Comparison of ENCODE assay signal across 25 mouse cellular contexts in genomic region chr13:112348896-112349484, GRCm38 (mm10).
DNase-seq lines count a peak whose midpoint lies in the region; ATAC-seq and TF ChIP-seq lines count a peak whose summit lies in the region.
"Had no signal": no experiment of that assay in that cellular context is flagged by ENCODE, and none has a peak within 500 bp of the region (broad histone marks: within the 10 kb centered on the region; RNA-seq: fewer than 3 reads in every experiment).

No protein-coding gene starts in this region.

- 83% methylated on average over 14 of the region's 14 CpGs for WGBS in heart, adult 2 months
- WGBS in spleen, adult 2 months: 83% methylated on average over 14 of the region's 14 CpGs
- WGBS in liver, embryonic 12.5 days (ENCODE audit: insufficient replicate concordance): 77% methylated on average over 14 of the region's 14 CpGs

- intact Hi-C loops in heart, adult 2 months (cut with DNase I): no loop called here

- no peaks in the 10 kb centered on the region for H3K9me3 ChIP-seq in liver, embryonic 12.5 days (replicated peaks)
- H3K9me3 ChIP-seq: embryonic facial prominence, embryonic 13.5 days; heart, embryonic 12.5 days; hindbrain, embryonic 15.5 days had no signal

- no peaks in the 10 kb centered on the region for H3K79me2 ChIP-seq in heart, adult 2 months (replicated peaks; ENCODE audit: control insufficient read depth, insufficient read depth, low read length)

- H3K27me3 ChIP-seq in heart, adult 2 months (ENCODE audit: control insufficient read depth, insufficient read depth, low read length): no peaks in the 10 kb centered on the region
- H3K27me3 ChIP-seq in spleen, adult 2 months (ENCODE audit: control insufficient read depth, insufficient read depth, low read length): no peaks in the 10 kb centered on the region
- no peaks in the 10 kb centered on the region for H3K27me3 ChIP-seq in liver, embryonic 12.5 days (replicated peaks)
- H3K27me3 ChIP-seq: embryonic facial prominence, embryonic 13.5 days; heart, embryonic 12.5 days; hindbrain, embryonic 15.5 days; neural tube, embryonic 15.5 days had no signal

- no peak for ATAC-seq in liver, embryonic 12.5 days
- ATAC-seq: forebrain, embryonic 16.5 days; inflammation-experienced regulatory T-cells, adult 6 months had no signal

- 0 out of 2 replicates have a peak, but pooled peaks cover 2% of the 10 kb centered on the region for H3K36me3 ChIP-seq in heart, adult 2 months (ENCODE audit: control insufficient read depth, insufficient read depth, low read length)
- no peaks in the 10 kb centered on the region for H3K36me3 ChIP-seq in spleen, adult 2 months (ENCODE audit: control insufficient read depth, insufficient read depth, low read length)
- H3K36me3 ChIP-seq in liver, embryonic 12.5 days: no peaks in the 10 kb centered on the region
- H3K36me3 ChIP-seq: forebrain, embryonic 10.5 days; heart, embryonic 12.5 days had no signal

- TF ChIP-seq CTCF in heart, adult 2 months (IDR thresholded peaks at IDR 0.05): no peak
- TF ChIP-seq CTCF in spleen, adult 2 months (IDR thresholded peaks at IDR 0.05; ENCODE audit: extremely low read depth, insufficient read depth, insufficient read length, insufficient replicate concordance): no peak

- peak overlapping the region; percentile 10 for H3K27ac ChIP-seq in heart, adult 2 months
- H3K27ac ChIP-seq in spleen, adult 2 months (ENCODE audit: insufficient read depth, low read length): peak overlapping the region; percentile 33; the same call in 1 of the 2 replicates
- H3K27ac ChIP-seq in liver, embryonic 12.5 days: no peak overlapping the region
- H3K27ac ChIP-seq: embryonic facial prominence, embryonic 13.5 days; forebrain, embryonic 10.5 days; hindbrain, embryonic 15.5 days; neural tube, embryonic 15.5 days had no signal

- no peak for DNase-seq in heart, adult 2 months
- no peak for DNase-seq in heart, postnatal 4 days
- DNase-seq in spleen, adult 2 months (ENCODE audit: low read depth in 1 of 2, low spot score in 2 of 2): no peak
- no peak for DNase-seq in spleen, postnatal 36 days (ENCODE audit: low spot score in 2 of 2)
- peak; percentile 68 to 73 for DNase-seq in adrenal gland, postnatal 36 days
- peak; percentile 75 for DNase-seq in yolk sac, embryonic 10.5 days (ENCODE audit: low spot score)
- DNase-seq in frontal cortex, postnatal 36 days (ENCODE audit: low spot score in 2 of 2): no peak
- DNase-seq: cerebellum, adult 9-11 months; embryo, embryonic 11 days; kidney, adult 18-20 months; kidney, postnatal 10 days; layer of hippocampus, adult 9-11 months; lung, postnatal 36 days; midbrain, embryonic 14.5 days; right cerebral cortex, postnatal 25 days; thymus, adult 2 months; thymus, postnatal 36 days had no signal

- no peak for TF ChIP-seq EP300 in heart, adult 2 months (IDR thresholded peaks at IDR 0.05; ENCODE audit: insufficient read depth, low read depth, low read length)

- no peak overlapping the region for H3K9ac ChIP-seq in heart, adult 2 months (ENCODE audit: low read depth, low read length)
- no peak overlapping the region for H3K9ac ChIP-seq in liver, embryonic 12.5 days
- H3K9ac ChIP-seq: embryonic facial prominence, embryonic 13.5 days; heart, embryonic 12.5 days; hindbrain, embryonic 15.5 days; neural tube, embryonic 15.5 days had no signal

- no peak for TF ChIP-seq POLR2A in heart, adult 2 months (IDR thresholded peaks at IDR 0.05; ENCODE audit: insufficient read depth, low read depth, low read length)
- TF ChIP-seq POLR2A in spleen, adult 2 months (IDR thresholded peaks at IDR 0.05; ENCODE audit: low read depth, low read length): no peak

- H3K4me2 ChIP-seq in liver, embryonic 12.5 days: no peak overlapping the region
- H3K4me2 ChIP-seq: embryonic facial prominence, embryonic 13.5 days; heart, embryonic 12.5 days; hindbrain, embryonic 15.5 days; neural tube, embryonic 15.5 days had no signal

- peaks cover 6% of the 10 kb centered on the region for H3K4me1 ChIP-seq in heart, adult 2 months (ENCODE audit: control insufficient read depth, insufficient read depth, low read length)
- peaks cover 2% of the 10 kb centered on the region; the same call in 1 of the 2 replicates for H3K4me1 ChIP-seq in spleen, adult 2 months (ENCODE audit: control insufficient read depth, insufficient read depth, insufficient read length)
- H3K4me1 ChIP-seq in liver, embryonic 12.5 days: no peaks in the 10 kb centered on the region

- no peak overlapping the region for H3K4me3 ChIP-seq in heart, adult 2 months
- H3K4me3 ChIP-seq in spleen, adult 2 months (ENCODE audit: extremely low read depth, insufficient read depth, insufficient read length): no peak overlapping the region
- H3K4me3 ChIP-seq in liver, embryonic 12.5 days: no peak overlapping the region
- H3K4me3 ChIP-seq: embryonic facial prominence, embryonic 13.5 days; forebrain, embryonic 10.5 days; heart, embryonic 12.5 days; hindbrain, embryonic 15.5 days; neural tube, embryonic 15.5 days had no signal

Comparison
In these comparisons a context has a peak if more than half of its experiments do, and no peak if none do; other contexts are left out.
1. DNase-seq: peak in adrenal gland, postnatal 36 days (2 of 2) and yolk sac, embryonic 10.5 days (single experiment); none in heart, adult 2 months (0 of 2), heart, postnatal 4 days (single experiment), spleen, adult 2 months (0 of 2), spleen, postnatal 36 days (0 of 2) and frontal cortex, postnatal 36 days (0 of 2).